Mouse (Mus musculus) retina, embryonic 14.5 days (tissue): ENCODE results near the gene Six3.

Experiments used
- DNase-seq: peaks from one replicate; pipeline ENCODE4 v3.0.0-alpha.2; 2015; ENCODE audit warnings: low spot score

The Six3 gene

GRCm38 (mm10) chr17:85613266-85613860, at the start of gene Six3:
Six3 (plus strand) TSS chr17:85613608.
- DNase-seq = peak; percentile 74

GRCm38 (mm10) chr17:85564107-85564506, 49.3 kb upstream of the Six3 start:
- DNase-seq = no peak

- no peak for DNase-seq
Observed at GRCm38 (mm10) chr17:85574023-85574422, 39.4 kb upstream of the Six3 start.

- DNase-seq = no peak
Observed at GRCm38 (mm10) chr17:85578290-85578689, 35.1 kb upstream of the Six3 start.

GRCm38 (mm10) chr17:85579350-85579749, 34.1 kb upstream of the Six3 start:
- no peak for DNase-seq

GRCm38 (mm10) chr17:85580221-85580620, 33.2 kb upstream of the Six3 start:
- no peak for DNase-seq

GRCm38 (mm10) chr17:85584170-85584569, 29.2 kb upstream of the Six3 start:
- DNase-seq = no peak

- DNase-seq = peak; percentile 73
Observed at GRCm38 (mm10) chr17:85584573-85584972, 28.8 kb upstream of the Six3 start.

- no peak for DNase-seq
Observed at GRCm38 (mm10) chr17:85585779-85586178, 27.6 kb upstream of the Six3 start.

GRCm38 (mm10) chr17:85591976-85592375, 21.4 kb upstream of the Six3 start:
- no peak for DNase-seq

- DNase-seq = no peak
Observed at GRCm38 (mm10) chr17:85595853-85596252, 17.6 kb upstream of the Six3 start.

- no peak for DNase-seq
Observed at GRCm38 (mm10) chr17:85596341-85596890, 17.0 kb upstream of the Six3 start.

GRCm38 (mm10) chr17:85599520-85599919, 13.9 kb upstream of the Six3 start:
- DNase-seq = peak; percentile 58

GRCm38 (mm10) chr17:85606463-85606862, 6.9 kb upstream of the Six3 start:
- peak; percentile 59 for DNase-seq

- DNase-seq = peak; percentile 67
Observed at GRCm38 (mm10) chr17:85607556-85608365, 5.6 kb upstream of the Six3 start.

- peak; percentile 77 for DNase-seq
Observed at GRCm38 (mm10) chr17:85608366-85609093, 4.9 kb upstream of the Six3 start.

- DNase-seq = no peak
Observed at GRCm38 (mm10) chr17:85609094-85609425, 4.3 kb upstream of the Six3 start.

GRCm38 (mm10) chr17:85609621-85610392, 3.6 kb upstream of the Six3 start:
- DNase-seq = peak; percentile 36

GRCm38 (mm10) chr17:85610393-85611115, 2.9 kb upstream of the Six3 start:
- peak; percentile 69 for DNase-seq

- DNase-seq = peak; percentile 60
Observed at GRCm38 (mm10) chr17:85611521-85612515, 1.6 kb upstream of the Six3 start.
